Mouse (Mus musculus) hindbrain, embryonic 14.5 days (tissue): ENCODE measurements around the gene Fads3. TPM values are rescaled to one million over a fixed set of nuclear protein-coding genes. Genes with fewer than 3 reads are reported as not detected.
A peak's percentile ranks its signal among the peaks of the same experiment; 100 is the strongest.

Experiments used
- ATAC-seq: fragments of 200-750 bp; cut with Nextera tagmentation; 2 replicates; pipeline ENCODE4 v1.8.0; 2017; ENCODE audit warnings: moderate number of reproducible peaks, mild to moderate bottlenecking, moderate TSS enrichment, moderate library complexity; ENCODE audit not compliant: low FRiP score
- DNase-seq: peaks from one replicate; pipeline ENCODE4 v3.0.0-alpha.2; 2015; ENCODE audit warnings: low spot score
- H3K27ac ChIP-seq: fragments of 300-500 bp; sonication (generic); 2 replicates; pipeline ENCODE4 v1.5.1; 2014; ENCODE audit warnings: mild to moderate bottlenecking, moderate library complexity
- H3K27me3 ChIP-seq: fragments of 300-500 bp; sonication (generic); 2 replicates; pipeline ENCODE4 v1.6.1; 2014; ENCODE audit warnings: mild to moderate bottlenecking, low read length, mixed read lengths; ENCODE audit not compliant: control insufficient read depth, insufficient read depth
- H3K36me3 ChIP-seq: fragments of 300-500 bp; sonication (generic); replicated peaks from 2 replicates; pipeline ENCODE4 v1.6.1; 2014; ENCODE audit not compliant: control insufficient read depth, insufficient read depth
- H3K4me1 ChIP-seq: fragments of 300-500 bp; sonication (generic); replicated peaks from 2 replicates; pipeline ENCODE4 v1.6.1; 2014; ENCODE audit warnings: antibody characterized with exemption, low read length, mixed read lengths; ENCODE audit not compliant: control insufficient read depth, insufficient read depth
- H3K4me2 ChIP-seq: fragments of 300-500 bp; sonication (generic); replicated peaks from 2 replicates; pipeline ENCODE4 v1.6.1; 2014; ENCODE audit warnings: mild to moderate bottlenecking, moderate library complexity
- H3K4me3 ChIP-seq: fragments of 300-500 bp; sonication (generic); replicated peaks from 2 replicates; pipeline ENCODE4 v1.5.1; 2014; ENCODE audit warnings: mild to moderate bottlenecking, low read length
- H3K9ac ChIP-seq: fragments of 300-500 bp; sonication (generic); 2 replicates; pipeline ENCODE4 v1.6.1; 2014
- H3K9me3 ChIP-seq: fragments of 300-500 bp; sonication (generic); 2 replicates; pipeline ENCODE4 v1.6.1; 2016; ENCODE audit warnings: low read length; ENCODE audit not compliant: control insufficient read depth
- WGBS: fragments of 180-500 bp; shearing (Covaris S2); extraction: QIAGEN DNeasy Blood & Tissue Kit; methylation state at CpG from one replicate; pipeline ENCODE4 v1.1.7; 2014; 5-methylcytosine and 5-hydroxymethylcytosine counted together
- polyA plus RNA-seq: library from polyadenylated mRNA; unstranded; fragments of >200 nt; fragmentation: Nextera tagmentation; extraction: Ambion mirVana; gene quantifications from 2 replicates; pipeline ENCODE4 v1.2.1, GENCODE M21; 2014

The Fads3 gene
- polyA plus RNA-seq, 1 experiment from 2014 or later, result 24.7 TPM

GRCm38 (mm10) chr19:10054361-10055075 is 13.1 kb downstream of the Fads3 start:
- no peak for DNase-seq
- H3K4me3 ChIP-seq, result no peak overlapping the region
- H3K36me3 ChIP-seq, result peaks cover 37% of the 10 kb centered on the region
- H3K27me3 ChIP-seq, result no peaks in the 10 kb centered on the region
- H3K4me2 ChIP-seq, result no peak overlapping the region
- no peaks in the 10 kb centered on the region for H3K4me1 ChIP-seq
- no peak for ATAC-seq
- H3K9ac ChIP-seq, result no peak overlapping the region
- WGBS, result 92% methylated on average over 6 of the region's 6 CpGs
- H3K9me3 ChIP-seq, result no peaks in the 10 kb centered on the region
- no peak overlapping the region for H3K27ac ChIP-seq

- no peak overlapping the region for H3K4me2 ChIP-seq
- H3K9ac ChIP-seq, result no peak overlapping the region
- no peaks in the 10 kb centered on the region for H3K4me1 ChIP-seq
- no peak for DNase-seq
- no peaks in the 10 kb centered on the region for H3K27me3 ChIP-seq
- ATAC-seq, result no peak
- 88% methylated on average over 3 of the region's 3 CpGs for WGBS
- peaks cover 37% of the 10 kb centered on the region for H3K36me3 ChIP-seq
- no peaks in the 10 kb centered on the region for H3K9me3 ChIP-seq
- no peak overlapping the region for H3K4me3 ChIP-seq
- H3K27ac ChIP-seq, result no peak overlapping the region
Measured at GRCm38 (mm10) chr19:10055261-10055660, 13.9 kb downstream of the Fads3 start.

- Histone ChIP-seq H3K9me3 (no peaks in the 10 kb centered on the region), H3K27me3 (no peaks in the 10 kb centered on the region), H3K27ac (no peak overlapping the region), H3K4me2 (no peak overlapping the region), H3K4me1 (no peaks in the 10 kb centered on the region; the same call in 1 of the 2 replicates), H3K4me3 (no peak overlapping the region), H3K36me3 (peaks cover 38% of the 10 kb centered on the region), H3K9ac (no peak overlapping the region)
- WGBS, result 87% methylated on average over 22 of the region's 22 CpGs
- ATAC-seq, result 0 out of 2 replicates have a peak, but pooled peaks have one; percentile 21
- DNase-seq, result no peak
Measured at GRCm38 (mm10) chr19:10055783-10056660, 14.7 kb downstream of the Fads3 start.

GRCm38 (mm10) chr19:10056686-10057085 is 15.3 kb downstream of the Fads3 start:
- peaks cover 45% of the 10 kb centered on the region for H3K36me3 ChIP-seq
- no peaks in the 10 kb centered on the region; the same call in 1 of the 2 replicates for H3K4me1 ChIP-seq
- H3K4me2 ChIP-seq, result no peak overlapping the region
- DNase-seq, result no peak
- no peaks in the 10 kb centered on the region for H3K27me3 ChIP-seq
- 92% methylated on average over 3 of the region's 3 CpGs for WGBS
- no peak overlapping the region for H3K27ac ChIP-seq
- no peak overlapping the region for H3K4me3 ChIP-seq
- no peaks in the 10 kb centered on the region for H3K9me3 ChIP-seq
- no peak overlapping the region for H3K9ac ChIP-seq
- ATAC-seq, result no peak

- 64% methylated on average over 11 of the region's 11 CpGs for WGBS
- H3K27me3 ChIP-seq, result no peaks in the 10 kb centered on the region
- ATAC-seq (no peak), DNase-seq (no peak)
- H3K4me1 ChIP-seq, result no peaks in the 10 kb centered on the region; the same call in 1 of the 2 replicates
- H3K4me3 ChIP-seq, result no peak overlapping the region
- peaks cover 53% of the 10 kb centered on the region for H3K36me3 ChIP-seq
- H3K9ac ChIP-seq, result no peak overlapping the region
- no peaks in the 10 kb centered on the region for H3K9me3 ChIP-seq
- H3K4me2 ChIP-seq, result no peak overlapping the region
- no peak overlapping the region for H3K27ac ChIP-seq
Measured at GRCm38 (mm10) chr19:10057486-10058351, 16.4 kb downstream of the Fads3 start.

GRCm38 (mm10) chr19:10058352-10058825 is 17.0 kb downstream of the Fads3 start:
- Histone ChIP-seq H3K4me1 (no peaks in the 10 kb centered on the region; the same call in 1 of the 2 replicates), H3K27ac (no peak overlapping the region), H3K4me3 (no peak overlapping the region), H3K4me2 (no peak overlapping the region), H3K9ac (no peak overlapping the region), H3K9me3 (no peaks in the 10 kb centered on the region), H3K36me3 (peaks cover 53% of the 10 kb centered on the region), H3K27me3 (no peaks in the 10 kb centered on the region)
- 96% methylated on average over 1 of the region's 1 CpGs for WGBS
- DNase-seq (no peak), ATAC-seq (no peak)

- no peak for DNase-seq
- WGBS, result 64% methylated on average over 9 of the region's 9 CpGs
- H3K27me3 ChIP-seq, result no peaks in the 10 kb centered on the region
- peaks cover 55% of the 10 kb centered on the region for H3K36me3 ChIP-seq
- no peak for ATAC-seq
- no peak overlapping the region for H3K27ac ChIP-seq
- no peaks in the 10 kb centered on the region for H3K9me3 ChIP-seq
- H3K4me3 ChIP-seq, result no peak overlapping the region
- H3K4me1 ChIP-seq, result no peaks in the 10 kb centered on the region; the same call in 1 of the 2 replicates
- H3K9ac ChIP-seq, result no peak overlapping the region
- no peak overlapping the region for H3K4me2 ChIP-seq
Measured at GRCm38 (mm10) chr19:10058876-10059427, 17.6 kb downstream of the Fads3 start.

GRCm38 (mm10) chr19:10059911-10060567 is 18.7 kb downstream of the Fads3 start:
- Histone ChIP-seq H3K27me3 (no peaks in the 10 kb centered on the region), H3K9ac (no peak overlapping the region), H3K9me3 (no peaks in the 10 kb centered on the region), H3K4me3 (no peak overlapping the region), H3K4me2 (no peak overlapping the region), H3K36me3 (peaks cover 66% of the 10 kb centered on the region), H3K4me1 (no peaks in the 10 kb centered on the region; the same call in 1 of the 2 replicates), H3K27ac (0 out of 2 replicates have a peak overlapping the region, but pooled peaks have one; percentile 39)
- 0 out of 2 replicates have a peak, but pooled peaks have one; percentile 38 for ATAC-seq
- DNase-seq, result peak; percentile 73
- WGBS, result 62% methylated on average over 10 of the region's 10 CpGs
